Mouse (Mus musculus) heart, embryonic 14.5 days (tissue): ENCODE results near the gene Hist2h2be. TPM values are rescaled to one million over a fixed set of nuclear protein-coding genes. Genes with fewer than 3 reads are reported as not detected.
A peak's percentile ranks its signal among the peaks of the same experiment; 100 is the strongest.
"Not testable (repeated sequence)": the region's sequence is repeated elsewhere in the genome, so short reads cannot be mapped to it uniquely, and the experiment has no call there.

Source experiments
- ATAC-seq: fragments of 200-750 bp; cut with Nextera tagmentation; 2 replicates; pipeline ENCODE4 v1.8.0; 2017; ENCODE audit warnings: low read depth, moderate TSS enrichment; ENCODE audit not compliant: insufficient number of reproducible peaks, insufficient read depth, low FRiP score
- H3K27ac ChIP-seq, 2 experiments: fragments of 200-500 bp in 1 of 2; fragments of 300-500 bp in 1 of 2; sonication (generic) in 1 of 2; replicated peaks in 1 of 2; 2 replicates each; pipeline ENCODE4 v1.5.1; 2012 to 2014; ENCODE audit warnings: low read depth in 2 of 2, low read length in 2 of 2, control low read depth in 1 of 2, mild to moderate bottlenecking in 1 of 2, mixed read lengths in 1 of 2; ENCODE audit not compliant: control insufficient read depth in 1 of 2, insufficient read depth in 1 of 2
- H3K27me3 ChIP-seq: fragments of 300-500 bp; sonication (generic); 2 replicates; pipeline ENCODE4 v1.6.1; 2014; ENCODE audit warnings: mild to moderate bottlenecking, low read length, control low read depth; ENCODE audit not compliant: control insufficient read depth, insufficient read depth
- H3K36me3 ChIP-seq: fragments of 300-500 bp; sonication (generic); 2 replicates; pipeline ENCODE4 v1.6.1; 2014; ENCODE audit warnings: mild to moderate bottlenecking, control low read depth, low read length, mixed read lengths; ENCODE audit not compliant: control insufficient read depth, insufficient read depth
- H3K4me1 ChIP-seq, 2 experiments: fragments of 200-500 bp in 1 of 2; fragments of 300-500 bp in 1 of 2; sonication (generic) in 1 of 2; 2 replicates each; pipeline ENCODE4 v1.6.1; 2012 to 2014; ENCODE audit warnings: low read length in 2 of 2, control low read depth in 1 of 2, mixed read lengths in 1 of 2; ENCODE audit not compliant: control insufficient read depth in 2 of 2, insufficient read depth in 2 of 2
- H3K4me2 ChIP-seq: fragments of 300-500 bp; sonication (generic); 2 replicates; pipeline ENCODE4 v1.6.1; 2014; ENCODE audit warnings: mild to moderate bottlenecking, low read length
- H3K4me3 ChIP-seq, 2 experiments: fragments of 200-500 bp in 1 of 2; fragments of 300-500 bp in 1 of 2; sonication (generic) in 1 of 2; 2 replicates each; pipeline ENCODE4 v1.5.1; 2012 to 2014; ENCODE audit warnings: low read length in 2 of 2, mild to moderate bottlenecking in 2 of 2, control low read depth in 1 of 2, low read depth in 1 of 2, moderate library complexity in 1 of 2; ENCODE audit not compliant: control insufficient read depth in 1 of 2, insufficient read depth in 1 of 2
- H3K9ac ChIP-seq: fragments of 300-500 bp; sonication (generic); 2 replicates; pipeline ENCODE4 v1.6.1; 2014; ENCODE audit warnings: mild to moderate bottlenecking, low read length
- H3K9me3 ChIP-seq: fragments of 300-500 bp; sonication (generic); 2 replicates; pipeline ENCODE4 v1.6.1; 2016; ENCODE audit warnings: low read length, control low read depth; ENCODE audit not compliant: control insufficient read depth
- WGBS: fragments of 180-500 bp; shearing (Covaris S2); extraction: QIAGEN DNeasy Blood & Tissue Kit; methylation state at CpG from one replicate; pipeline ENCODE4 v1.1.7; 2014; 5-methylcytosine and 5-hydroxymethylcytosine counted together
- polyA plus RNA-seq: library from polyadenylated mRNA; unstranded; fragments of >200 nt; fragmentation: Nextera tagmentation; extraction: Ambion mirVana; gene quantifications from 2 replicates; pipeline ENCODE4 v1.2.1, GENCODE M21; 2014

The Hist2h2be gene
- polyA plus RNA-seq, 1 experiment from 2014 or later: 7.6 TPM

- Histone ChIP-seq H3K27me3 (no peaks in the 10 kb centered on the region), H3K4me3 (peak overlapping the region in 1 of 2 experiments; percentile 49; a peak in 1 of 4 replicates), H3K27ac (peak overlapping the region in 1 of 2 experiments; percentile 79; a peak in 2 of 4 replicates), H3K4me2 (peak overlapping the region; percentile 73), H3K36me3 (no peaks in the 10 kb centered on the region), H3K9me3 (no peaks in the 10 kb centered on the region), H3K4me1 (peaks cover 4 to 18% of the 10 kb centered on the region in 2 experiments; a peak in 3 of 4 replicates), H3K9ac (peak overlapping the region; percentile 80)
- no peak for ATAC-seq
- 80% methylated on average over 4 of the region's 4 CpGs for WGBS
These were observed 16.0 kb downstream of the Hist2h2be start for GRCm38 (mm10) chr3:96236834-96237334.

DNA sequence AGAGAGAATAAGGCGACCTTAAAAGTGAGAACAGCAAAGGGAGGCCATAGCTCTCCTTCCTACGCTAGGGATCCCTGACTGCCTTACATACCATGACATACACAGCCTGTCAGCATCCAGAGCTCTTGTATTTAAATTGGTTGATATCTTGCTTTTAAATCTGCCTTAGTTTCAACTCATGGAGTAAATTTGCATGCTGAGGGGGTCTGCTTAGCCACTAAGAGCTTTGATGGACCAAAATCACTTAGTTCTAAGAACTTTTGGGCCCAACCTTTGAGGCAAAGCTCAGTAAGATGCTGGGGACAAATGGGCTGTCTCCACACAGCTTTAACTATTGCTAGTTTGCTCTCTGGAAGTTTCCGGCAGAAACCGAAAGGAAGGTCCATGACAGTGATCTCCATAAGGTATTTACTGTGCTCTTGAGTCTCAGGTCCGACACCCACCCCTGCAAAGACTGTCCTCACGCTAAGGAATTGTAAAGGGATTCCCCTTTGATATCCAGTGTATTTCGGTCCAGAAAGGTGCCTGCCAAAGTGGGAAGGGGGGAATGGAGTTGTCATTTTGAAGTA lies 16.5 kb downstream of the Hist2h2be start:
- peak overlapping the region; percentile 73 for H3K4me2 ChIP-seq
- H3K4me3 ChIP-seq: peak overlapping the region; percentile 42 to 49
- no peak for ATAC-seq
- H3K27me3 ChIP-seq: no peaks in the 10 kb centered on the region
- H3K4me1 ChIP-seq: peaks cover 4 to 18% of the 10 kb centered on the region in 2 experiments; a peak in 3 of 4 replicates
- no peaks in the 10 kb centered on the region for H3K9me3 ChIP-seq
- 24% methylated on average over 7 of the region's 7 CpGs for WGBS
- H3K27ac ChIP-seq: peak overlapping the region; percentile 49 to 79; a peak in 3 of 4 replicates
- H3K9ac ChIP-seq: peak overlapping the region; percentile 80
- no peaks in the 10 kb centered on the region for H3K36me3 ChIP-seq

GRCm38 (mm10) chr3:96237904-96238511 lies 17.1 kb downstream of the Hist2h2be start:
- peak overlapping the region; percentile 49 to 79 for H3K27ac ChIP-seq
- WGBS: 2% methylated on average over 12 of the region's 12 CpGs
- peak overlapping the region; percentile 73 for H3K4me2 ChIP-seq
- no peaks in the 10 kb centered on the region for H3K27me3 ChIP-seq
- H3K4me3 ChIP-seq: peak overlapping the region; percentile 42 to 49
- H3K9ac ChIP-seq: peak overlapping the region; percentile 80
- H3K4me1 ChIP-seq: peaks cover 4 to 20% of the 10 kb centered on the region in 2 experiments; a peak in 3 of 4 replicates
- ATAC-seq: no peak
- H3K9me3 ChIP-seq: no peaks in the 10 kb centered on the region
- no peaks in the 10 kb centered on the region for H3K36me3 ChIP-seq

- H3K9ac ChIP-seq: peak within 1 kb of the TSS; percentile 80
These were observed 18.3 kb downstream of the Hist2h2be start, which contains the start of gene Hist2h3c2 for GRCm38 (mm10) chr3:96238954-96239793. Gene Hist2h3c2, minus strand, starts transcription at chr3:96239127.

GRCm38 (mm10) chr3:96239949-96240798 lies 19.3 kb downstream of the Hist2h2be start, which contains the start of gene Hist2h2aa2:
Gene Hist2h2aa2, minus strand, starts transcription at chr3:96240276.
- H3K4me2 ChIP-seq: peak within 1 kb of the TSS; percentile 57
- 6% methylated on average over 19 of the region's 85 CpGs for WGBS
- peak within 1 kb of the TSS; percentile 65 for H3K9ac ChIP-seq
- H3K27ac ChIP-seq: peak within 1 kb of the TSS; percentile 77 to 91
- H3K27me3 ChIP-seq, H3K9me3 ChIP-seq, H3K36me3 ChIP-seq: not testable (repeated sequence)
- ATAC-seq: peak; percentile 82
- H3K4me1 ChIP-seq: peaks cover 10 to 31% of the 10 kb centered on the region in 2 experiments
- H3K4me3 ChIP-seq: peak within 1 kb of the TSS; percentile 29 to 51

More at GRCm38 (mm10) chr3:96238954-96239793, 18.3 kb downstream of the Hist2h2be start, which contains the start of gene Hist2h3c2:
- H3K4me1 ChIP-seq: peaks cover 8 to 27% of the 10 kb centered on the region in 2 experiments
- H3K4me3 ChIP-seq: peak within 1 kb of the TSS; percentile 49 to 51
- H3K27me3 ChIP-seq, H3K9me3 ChIP-seq, H3K36me3 ChIP-seq: not testable (repeated sequence)
- peak within 1 kb of the TSS; percentile 73 for H3K4me2 ChIP-seq
- WGBS: under 1% methylated on average over 17 of the region's 68 CpGs
- peak; percentile 89 for ATAC-seq
- H3K27ac ChIP-seq: peak within 1 kb of the TSS; percentile 79 to 91

- Histone ChIP-seq H3K27ac (peak overlapping the region; percentile 67 to 77), H3K27me3 (no peaks in the 10 kb centered on the region), H3K9ac (peak overlapping the region; percentile 65), H3K4me2 (peak overlapping the region; percentile 57), H3K4me1 (peaks cover 10 to 31% of the 10 kb centered on the region in 2 experiments), H3K36me3 (no peaks in the 10 kb centered on the region), H3K4me3 (peak overlapping the region in 1 of 2 experiments; percentile 8; a peak in 2 of 4 replicates), H3K9me3 (no peaks in the 10 kb centered on the region)
- WGBS: 82% methylated on average over 9 of the region's 9 CpGs
- no peak for ATAC-seq
These were observed 19.9 kb downstream of the Hist2h2be start for GRCm38 (mm10) chr3:96240799-96241197.
